Mouse (Mus musculus): ENCODE data around the gene Cmtm8. TPM values are rescaled to one million over a fixed set of nuclear protein-coding genes. Genes with fewer than 3 reads are reported as not detected.

Cmtm8 gene
- total and polyA plus RNA-seq, 3 experiments = 1.9 to 7.9 TPM; not detected in 1

DNA sequence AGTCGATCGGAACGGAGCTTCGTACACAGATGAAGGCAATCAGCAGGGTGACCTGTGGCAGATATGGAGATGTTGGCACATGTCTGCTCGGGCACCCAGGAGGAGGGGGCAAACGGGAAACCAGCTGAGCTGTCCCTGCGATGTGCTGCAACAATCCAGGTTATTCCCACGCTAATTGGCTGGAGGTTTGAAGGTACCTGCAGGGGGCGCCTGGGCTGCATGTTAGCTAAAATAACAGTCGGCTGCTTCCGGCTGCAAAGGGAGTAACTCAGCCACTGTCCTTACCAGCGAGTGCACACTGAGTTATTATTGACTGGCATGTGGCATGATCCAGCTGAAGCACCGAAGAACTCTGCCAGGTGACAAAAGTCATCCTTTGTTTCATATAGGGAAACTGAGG lies 80.6 kb downstream of the Cmtm8 start:
- no peaks in the 10 kb centered on the region for H3K27me3 ChIP-seq (ENCODE audit: control insufficient read depth in 1 of 2, insufficient read depth in 2 of 2, low read length in 2 of 2)
- no peaks in the 10 kb centered on the region for H3K9me3 ChIP-seq (replicated peaks; ENCODE audit: insufficient read depth, low read length)
- no peak overlapping the region for H3K9ac ChIP-seq (ENCODE audit: control insufficient read depth, low read depth, low read length, poor library complexity, severe bottlenecking)
- no peak for DNase-seq (ENCODE audit: low read depth, low spot score)
- peaks cover 6% of the 10 kb centered on the region; the same call in 1 of the 2 replicates for H3K79me2 ChIP-seq (ENCODE audit: control insufficient read depth, insufficient read depth, low read length, poor library complexity)
- no peak overlapping the region for H3K27ac ChIP-seq (ENCODE audit: control insufficient read depth, low read depth, low read length)
- no peaks in the 10 kb centered on the region for H3K4me1 ChIP-seq (ENCODE audit: control insufficient read depth in 1 of 2, insufficient read depth in 2 of 2, low read length in 2 of 2)
- TF ChIP-seq UBTF (IDR thresholded peaks at IDR 0.05; ENCODE audit: borderline replicate concordance, insufficient read depth, low read depth, low read length) (no peak), RAD21 (IDR thresholded peaks at IDR 0.05; ENCODE audit: low read depth, low read length) (peak; percentile 43), CHD1 (IDR thresholded peaks at IDR 0.05; ENCODE audit: low read depth, low read length) (no peak), SMC3 (IDR thresholded peaks at IDR 0.05; ENCODE audit: low read depth, low read length) (peak; percentile 41), CTCF (IDR thresholded peaks at IDR 0.05 in 2 of 3, conservative IDR thresholded peaks at IDR 0.05 in 1 of 3; ENCODE audit: control insufficient read depth in 1 of 3, insufficient read depth in 1 of 3, low read depth in 2 of 3, low read length in 3 of 3, poor library complexity in 1 of 3, severe bottlenecking in 1 of 3) (peak; percentile 57 to 75 (median 60))
- H3K36me3 ChIP-seq (ENCODE audit: control insufficient read depth in 1 of 2, insufficient read depth in 2 of 2, low read length in 2 of 2) = peaks cover 0 to 39% of the 10 kb centered on the region in 2 experiments; a peak in 2 of 4 replicates
- H3K4me3 ChIP-seq (ENCODE audit: control insufficient read depth in 1 of 2, insufficient read depth in 1 of 2, low read depth in 2 of 2, low read length in 2 of 2) = no peak overlapping the region

DNA sequence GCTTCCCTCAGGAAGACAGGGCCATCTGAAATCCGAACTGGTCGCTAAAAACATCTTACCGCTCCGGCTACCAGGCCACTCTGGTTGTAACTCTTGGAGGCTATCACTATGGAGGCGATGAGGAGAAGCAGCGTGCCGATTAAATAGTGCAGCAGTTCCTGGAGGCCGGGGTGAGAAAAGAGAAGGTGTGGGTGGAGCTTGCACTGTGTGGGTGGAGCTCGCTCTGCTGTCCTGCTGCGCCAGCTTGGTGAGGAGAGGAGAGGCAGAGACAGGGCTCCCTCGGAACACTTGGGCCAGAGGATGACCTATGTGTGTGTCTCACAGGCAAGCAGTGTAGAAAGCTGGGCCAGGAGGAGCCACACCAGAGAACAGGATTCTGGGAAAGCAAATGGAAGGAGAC lies 82.1 kb downstream of the Cmtm8 start:
- no peak for DNase-seq (ENCODE audit: low read depth, low spot score)
- Histone ChIP-seq H3K9me3 (replicated peaks; ENCODE audit: insufficient read depth, low read length) (no peaks in the 10 kb centered on the region), H3K27me3 (ENCODE audit: control insufficient read depth in 1 of 2, insufficient read depth in 2 of 2, low read length in 2 of 2) (no peaks in the 10 kb centered on the region), H3K9ac (ENCODE audit: control insufficient read depth, low read depth, low read length, poor library complexity, severe bottlenecking) (no peak overlapping the region), H3K36me3 (ENCODE audit: control insufficient read depth in 1 of 2, insufficient read depth in 2 of 2, low read length in 2 of 2) (peaks cover 0 to 44% of the 10 kb centered on the region in 2 experiments; a peak in 2 of 4 replicates), H3K27ac (ENCODE audit: control insufficient read depth, low read depth, low read length) (no peak overlapping the region), H3K4me1 (ENCODE audit: control insufficient read depth in 1 of 2, insufficient read depth in 2 of 2, low read length in 2 of 2) (no peaks in the 10 kb centered on the region), H3K4me3 (ENCODE audit: control insufficient read depth in 1 of 2, insufficient read depth in 1 of 2, low read depth in 2 of 2, low read length in 2 of 2) (no peak overlapping the region), H3K79me2 (ENCODE audit: control insufficient read depth, insufficient read depth, low read length, poor library complexity) (peaks cover 4% of the 10 kb centered on the region; the same call in 1 of the 2 replicates)
- TF ChIP-seq HCFC1 (IDR thresholded peaks at IDR 0.05; ENCODE audit: low read depth, low read length) (no peak), USF2 (IDR thresholded peaks at IDR 0.05; ENCODE audit: borderline replicate concordance in 1 of 2, insufficient read depth in 1 of 2, low read depth in 1 of 2, low read length in 2 of 2) (no peak), ZMIZ1 (IDR thresholded peaks at IDR 0.05; ENCODE audit: low read depth, low read length) (no peak), RCOR1 (IDR thresholded peaks at IDR 0.05; ENCODE audit: low read depth, low read length) (no peak), GATA1 (IDR thresholded peaks at IDR 0.05; ENCODE audit: low read depth, low read length) (no peak), MAX (IDR thresholded peaks at IDR 0.05; ENCODE audit: low read length) (no peak)

DNA sequence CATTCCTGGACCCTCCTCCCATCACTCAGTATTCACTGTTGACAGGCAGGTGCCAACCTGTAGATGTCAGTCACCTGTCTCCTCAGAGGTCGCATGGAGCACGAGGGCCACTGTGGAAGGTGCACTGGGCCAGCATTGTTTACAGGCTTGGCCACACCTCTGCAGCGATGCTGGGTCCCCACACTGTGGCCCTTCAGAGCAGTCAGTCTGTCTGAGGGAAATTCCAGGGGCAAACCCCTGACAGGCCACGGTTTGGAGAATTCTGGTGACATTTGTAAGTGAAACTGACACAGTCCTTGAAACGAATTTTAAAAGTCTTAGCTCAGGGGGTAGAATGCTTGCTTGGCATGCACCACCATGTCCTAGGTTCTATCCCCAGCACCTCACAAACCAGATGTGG lies 83.6 kb downstream of the Cmtm8 start:
- DNase-seq (ENCODE audit: low read depth, low spot score) = no peak
- TF ChIP-seq MXI1 (IDR thresholded peaks at IDR 0.05; ENCODE audit: low read depth, low read length) (no peak), POLR2A (IDR thresholded peaks at IDR 0.05; ENCODE audit: control insufficient read depth in 1 of 2, insufficient read depth in 1 of 2, low read depth in 1 of 2, low read length in 2 of 2, poor library complexity in 1 of 2) (peak in 1 of 2 experiments; percentile 18; a peak in 1 of 4 replicates), GABPA (IDR thresholded peaks at IDR 0.05; ENCODE audit: low read depth, low read length) (no peak)
- Histone ChIP-seq H3K27me3 (ENCODE audit: control insufficient read depth in 1 of 2, insufficient read depth in 2 of 2, low read length in 2 of 2) (no peaks in the 10 kb centered on the region), H3K27ac (ENCODE audit: control insufficient read depth, low read depth, low read length) (no peak overlapping the region), H3K79me2 (ENCODE audit: control insufficient read depth, insufficient read depth, low read length, poor library complexity) (no peaks in the 10 kb centered on the region; the same call in 1 of the 2 replicates), H3K4me3 (ENCODE audit: control insufficient read depth in 1 of 2, insufficient read depth in 1 of 2, low read depth in 2 of 2, low read length in 2 of 2) (no peak overlapping the region), H3K4me1 (ENCODE audit: control insufficient read depth in 1 of 2, insufficient read depth in 2 of 2, low read length in 2 of 2) (no peaks in the 10 kb centered on the region), H3K36me3 (ENCODE audit: control insufficient read depth in 1 of 2, insufficient read depth in 2 of 2, low read length in 2 of 2) (peaks cover 0 to 43% of the 10 kb centered on the region in 2 experiments; a peak in 2 of 4 replicates), H3K9me3 (replicated peaks; ENCODE audit: insufficient read depth, low read length) (no peaks in the 10 kb centered on the region), H3K9ac (ENCODE audit: control insufficient read depth, low read depth, low read length, poor library complexity, severe bottlenecking) (no peak overlapping the region)
